Mouse (Mus musculus) frontal cortex, postnatal 10 days (tissue): ENCODE data around the gene Gm49388.
A peak's percentile ranks its signal among the peaks of the same experiment; 100 is the strongest.

Experiments used
- DNase-seq, 2 experiments: peaks; one replicate each; pipeline ENCODE4 v3.0.0; 2022; ENCODE audit warnings: low spot score in 2 of 2, mixed read lengths in 1 of 2

Gm49388 gene

DNA sequence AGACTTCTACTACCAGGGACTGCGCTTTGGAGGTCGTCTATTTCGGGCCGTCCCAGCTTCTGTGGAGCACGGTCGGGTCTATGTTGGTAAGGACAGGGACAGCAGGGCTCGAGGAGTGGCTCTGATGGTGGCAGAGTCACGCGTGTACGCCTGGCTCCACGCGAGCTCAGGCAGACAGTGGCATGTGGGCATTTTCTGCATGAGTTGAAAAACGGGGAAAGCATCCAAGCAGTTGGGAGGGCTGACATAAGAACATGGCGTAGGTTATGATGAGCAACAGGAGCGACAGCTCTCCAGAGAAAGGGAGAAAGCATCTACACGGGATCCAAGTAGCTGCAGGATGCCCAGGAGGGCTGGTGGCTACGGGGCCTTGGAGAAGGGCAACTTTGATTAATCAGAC is 16.9 kb downstream of the Gm49388 start:
- DNase-seq: no peak

- no peak for DNase-seq
Observed at GRCm38 (mm10) chr7:127808821-127809220, 23.4 kb downstream of the Gm49388 start.

DNA sequence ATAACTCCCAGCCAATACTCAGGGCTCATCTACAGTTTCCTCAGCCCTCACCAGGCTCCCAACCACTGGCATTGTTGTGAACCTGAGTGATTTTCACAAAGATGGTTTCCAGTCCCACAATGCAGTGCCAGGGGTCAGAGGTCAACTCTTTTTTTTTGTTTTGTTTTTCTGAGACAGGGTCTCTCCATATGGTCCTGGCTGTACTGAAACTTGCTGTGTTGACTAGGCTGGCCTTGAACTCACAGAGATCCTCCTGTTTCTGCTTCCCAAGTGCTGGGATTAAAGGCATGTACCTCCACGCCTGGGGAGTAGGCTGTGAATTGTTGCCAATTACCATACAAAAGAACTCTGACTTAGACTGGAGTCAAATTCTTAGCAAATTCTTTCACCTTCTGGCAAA is 24.4 kb downstream of the Gm49388 start:
- DNase-seq: no peak

DNA sequence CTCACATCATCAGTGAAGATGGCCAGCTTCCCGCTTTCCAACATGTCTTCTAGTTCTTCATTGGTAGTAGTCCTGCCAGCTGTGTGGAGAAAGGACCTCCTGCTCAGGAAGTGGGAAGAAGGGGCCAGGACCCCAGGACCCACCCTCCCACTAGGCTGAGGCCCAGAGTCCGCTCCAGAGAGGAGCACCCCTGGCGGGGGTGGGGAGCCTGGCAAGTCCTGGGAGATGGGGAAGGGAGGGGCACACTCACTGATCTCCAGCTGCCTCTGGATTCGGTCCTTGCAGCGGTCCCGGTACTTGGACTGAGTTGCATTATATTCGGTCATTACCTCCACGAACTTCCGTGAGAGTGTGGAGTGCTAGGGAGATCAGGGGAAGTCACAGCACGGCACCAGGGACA is 25.2 kb downstream of the Gm49388 start:
- no peak for DNase-seq

- peak in 1 of 2 experiments; percentile 15 for DNase-seq
Observed at GRCm38 (mm10) chr7:127811240-127811639, 25.8 kb downstream of the Gm49388 start.

DNA sequence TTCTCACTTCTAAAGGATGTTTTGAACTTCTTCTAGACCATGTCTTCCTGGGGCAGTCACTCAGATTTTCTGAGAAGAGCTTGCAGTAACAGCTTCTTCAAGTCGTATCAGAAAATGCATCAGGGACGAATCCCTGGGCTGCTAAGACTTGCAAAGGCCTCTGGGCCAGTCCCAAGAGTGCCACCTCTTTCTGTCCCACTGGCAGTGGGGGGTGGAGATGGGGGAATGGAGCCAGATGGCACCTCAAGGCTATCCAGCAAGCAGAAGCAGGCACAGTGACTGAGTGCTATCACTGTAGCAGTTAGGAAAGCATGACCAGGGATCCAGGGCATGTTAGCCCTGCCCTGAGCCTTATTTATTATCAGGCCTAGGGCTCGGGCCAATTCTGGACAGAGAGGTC is 26.9 kb downstream of the Gm49388 start:
- no peak for DNase-seq

- DNase-seq: no peak
Observed at GRCm38 (mm10) chr7:127813821-127814220, 28.4 kb downstream of the Gm49388 start.

GRCm38 (mm10) chr7:127814241-127814921 is 29.0 kb downstream of the Gm49388 start:
- peak; percentile 57 to 72 for DNase-seq

DNA sequence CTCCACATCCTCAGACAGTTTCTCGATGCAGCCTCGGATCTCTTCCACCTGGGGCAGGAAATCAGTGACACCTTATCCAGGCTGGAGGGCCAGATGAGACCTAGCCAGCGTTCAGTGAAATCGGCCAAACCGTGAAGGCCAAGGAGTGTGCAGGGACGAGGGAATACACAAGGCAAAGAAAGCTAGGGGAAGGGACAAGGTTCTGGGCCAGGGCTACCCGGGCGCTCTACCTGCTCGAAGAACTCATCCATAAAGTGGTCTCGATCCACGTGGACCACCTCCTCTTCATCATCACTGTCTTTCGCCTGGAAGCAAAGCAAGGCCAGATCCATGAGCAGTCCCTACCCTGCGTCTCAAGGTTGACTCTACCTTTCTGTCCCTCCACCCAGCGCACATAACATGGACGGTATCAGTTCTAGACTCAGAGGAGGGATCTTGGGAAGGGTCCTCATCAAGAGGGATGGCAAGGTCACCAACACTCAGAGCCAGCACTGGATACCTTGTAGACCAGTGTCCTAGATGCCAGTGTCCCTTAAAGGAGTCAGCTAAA is 29.8 kb downstream of the Gm49388 start:
- DNase-seq: no peak

- DNase-seq: peak; percentile 63 to 74
Observed at GRCm38 (mm10) chr7:127815954-127816821, 30.8 kb downstream of the Gm49388 start.

DNA sequence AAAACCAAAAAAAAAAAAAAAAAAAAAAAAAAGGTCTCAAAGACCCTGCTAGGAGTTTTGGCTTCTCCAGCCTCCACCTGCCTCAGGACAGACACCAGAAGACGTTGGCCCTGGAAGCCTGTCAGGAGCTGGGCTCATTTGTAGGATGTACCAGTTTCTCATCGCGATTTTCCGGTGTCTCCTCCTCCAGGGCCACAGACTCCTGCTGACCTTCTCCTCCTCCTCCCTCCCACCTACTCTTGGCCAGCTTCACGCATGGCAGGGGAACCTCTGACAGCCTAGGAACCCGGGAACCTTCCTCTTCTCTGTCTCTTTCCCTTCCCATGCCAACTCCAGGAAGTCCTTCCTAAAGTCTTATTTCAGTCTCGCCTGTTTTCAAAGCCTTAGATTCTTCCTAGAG is 31.6 kb downstream of the Gm49388 start:
- DNase-seq: no peak

DNA sequence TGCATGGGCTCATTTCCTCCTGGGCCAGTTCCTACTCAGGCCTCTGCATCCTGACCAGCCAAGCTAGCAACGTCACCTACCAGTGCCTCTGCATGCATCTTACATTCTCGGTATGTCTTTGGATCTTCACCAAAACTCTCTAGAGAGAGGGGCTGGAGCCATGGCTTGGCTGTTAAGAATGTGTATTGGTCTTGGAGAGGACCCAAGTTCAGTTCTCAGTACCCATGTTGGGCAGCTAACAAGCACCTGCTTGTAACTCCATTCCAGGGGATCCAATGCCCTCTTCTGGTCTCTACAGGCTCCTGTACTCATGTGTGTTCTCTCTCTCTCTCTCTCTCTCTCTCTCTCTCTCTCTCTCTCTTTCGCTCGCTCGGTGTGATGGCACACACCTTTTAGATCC is 32.4 kb downstream of the Gm49388 start:
- peak in 1 of 2 experiments; percentile 5 for DNase-seq

DNA sequence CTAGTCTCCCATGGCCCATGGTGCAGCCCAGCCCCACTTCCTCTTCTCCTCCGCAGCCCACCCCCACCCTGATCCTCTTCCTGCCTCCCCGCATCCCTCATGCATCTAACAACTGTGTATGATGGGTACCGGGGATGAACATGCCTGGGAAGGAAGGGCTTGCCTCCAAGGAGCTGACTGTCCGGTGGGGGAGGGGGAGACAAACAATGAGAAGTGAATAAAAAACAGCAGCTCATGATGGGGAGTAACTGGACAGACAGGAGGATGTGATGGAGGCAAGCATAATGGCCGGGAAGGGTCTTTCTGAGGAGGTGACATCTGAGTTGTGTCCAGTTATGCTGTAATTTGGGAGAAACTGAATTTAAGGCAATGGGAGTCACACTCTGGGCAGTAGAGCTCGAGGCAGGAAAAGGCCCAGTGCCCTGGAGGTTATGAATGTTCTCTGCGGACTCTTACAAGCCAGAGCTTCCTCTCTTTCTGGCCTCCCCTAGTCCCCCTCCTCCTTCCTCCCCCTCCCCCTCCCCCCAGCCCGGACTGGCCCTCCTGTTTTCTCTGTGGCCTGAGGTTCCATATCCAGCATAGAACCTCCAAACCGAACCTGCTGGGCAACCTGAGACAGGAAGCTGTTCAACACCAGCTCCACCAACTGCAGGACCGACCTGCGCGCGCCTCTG is 35.6 kb downstream of the Gm49388 start:
- DNase-seq: no peak

- no peak for DNase-seq
Observed at GRCm38 (mm10) chr7:127822494-127822893, 37.1 kb downstream of the Gm49388 start.

DNA sequence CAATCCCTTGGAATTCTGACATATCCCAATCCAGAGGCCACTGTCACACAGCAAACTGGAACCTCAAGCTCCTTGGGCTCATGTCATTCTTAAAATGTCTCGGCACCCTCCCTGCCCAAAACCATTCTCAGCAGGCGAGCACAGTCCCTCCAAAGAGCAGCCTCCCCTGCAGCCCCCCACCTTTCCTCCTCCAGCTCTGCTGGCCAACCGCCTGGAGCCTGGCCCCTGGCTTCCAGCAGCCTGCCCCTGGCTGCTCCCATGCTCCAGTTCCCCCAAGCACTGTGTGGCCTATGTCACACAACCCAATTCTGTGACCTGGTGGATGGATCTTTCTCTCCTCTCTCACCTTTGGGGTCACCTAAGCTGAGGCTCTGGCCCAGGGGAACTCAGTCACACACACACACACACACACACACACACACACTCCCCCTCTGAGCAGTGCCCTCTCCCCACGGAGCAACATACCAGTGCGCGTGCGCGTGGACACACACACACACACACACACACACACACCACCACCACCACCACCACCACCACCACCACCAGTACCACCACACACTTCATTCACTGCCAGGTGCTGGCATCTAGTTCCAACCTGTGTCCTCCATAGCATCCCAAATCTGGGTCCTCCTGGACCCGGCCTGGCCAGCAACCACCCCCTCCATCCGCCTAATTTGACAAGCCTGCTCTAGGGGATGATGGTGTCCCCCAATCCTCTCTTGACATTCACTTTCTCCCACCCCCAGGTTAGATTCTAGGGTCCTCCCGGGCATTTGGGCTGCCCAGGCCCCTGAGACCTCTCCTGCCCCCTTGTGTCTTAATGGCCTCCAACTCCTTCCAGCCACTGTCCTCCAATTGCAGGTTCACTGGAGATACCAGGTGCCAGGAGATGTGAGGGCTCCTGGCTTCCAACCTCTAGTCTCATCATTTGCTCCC is 38.1 kb downstream of the Gm49388 start:
- no peak for DNase-seq

- DNase-seq: peak; percentile 69 to 70
Observed at GRCm38 (mm10) chr7:127824176-127824871, 38.9 kb downstream of the Gm49388 start, which contains the start of the genes Stx4a and Stx1b. Stx4a (plus strand) TSS chr7:127824294. Stx1b (minus strand) TSS chr7:127824549.

DNA sequence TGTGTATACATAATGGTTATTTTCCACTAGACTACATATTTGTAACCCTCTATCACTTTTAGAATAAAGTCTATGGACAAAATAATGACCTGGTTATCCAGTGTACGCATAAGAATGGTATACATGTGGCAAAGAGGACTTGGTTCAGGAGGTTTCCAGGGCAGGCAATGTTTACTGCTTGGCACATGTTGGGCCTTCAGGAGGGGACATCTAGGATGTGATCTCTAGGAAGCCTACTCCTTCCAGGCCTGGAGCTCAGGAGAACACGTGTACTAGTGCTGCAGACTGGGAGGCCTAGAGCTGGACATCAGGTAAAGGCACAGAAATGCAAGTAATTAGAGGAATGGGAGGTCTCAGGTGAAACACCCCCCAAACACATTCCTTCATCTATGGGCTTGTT is 50.1 kb downstream of the Gm49388 start:
- no peak for DNase-seq

GRCm38 (mm10) chr7:127837473-127837872 is 52.1 kb downstream of the Gm49388 start:
- DNase-seq: no peak

GRCm38 (mm10) chr7:127837878-127838277 is 52.5 kb downstream of the Gm49388 start:
- peak in 1 of 2 experiments; percentile 4 for DNase-seq

DNA sequence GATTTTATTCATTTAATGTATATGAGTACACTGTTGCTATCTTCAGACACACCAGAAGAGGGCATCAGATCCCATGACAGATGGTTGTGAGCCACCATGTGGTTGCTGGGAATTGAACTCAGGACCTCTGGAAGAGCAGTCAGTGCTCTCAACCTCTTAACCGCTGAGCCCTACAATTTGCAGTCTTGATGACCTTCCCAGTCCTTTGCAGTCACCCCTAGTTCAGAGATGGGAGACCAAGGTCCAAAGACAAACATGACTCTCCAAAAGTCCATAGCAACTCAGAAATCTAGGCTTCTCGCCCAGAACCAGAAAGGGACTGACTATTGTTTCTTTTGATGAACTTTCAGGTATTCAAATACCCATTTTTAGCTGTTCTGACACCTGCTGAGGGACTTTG is 54.6 kb downstream of the Gm49388 start:
- DNase-seq: peak in 1 of 2 experiments; percentile 4
